Mouse (Mus musculus) embryo, embryonic 10 days (tissue): ENCODE results near the gene Snw1.

Experiments
- DNase-seq: peaks from one replicate; pipeline ENCODE4 v3.0.0-alpha.2; 2015; ENCODE audit warnings: low spot score

Gene Snw1

GRCm38 (mm10) chr12:87421708-87422507 is 50.2 kb downstream of the Snw1 start:
- no peak for DNase-seq

GRCm38 (mm10) chr12:87419974-87420485 is 52.0 kb downstream of the Snw1 start:
- no peak for DNase-seq

GRCm38 (mm10) chr12:87418921-87419320 is 53.2 kb downstream of the Snw1 start:
- peak; percentile 48 for DNase-seq

- peak; percentile 85 for DNase-seq
Observed at GRCm38 (mm10) chr12:87416690-87417089, 55.4 kb downstream of the Snw1 start.

GRCm38 (mm10) chr12:87415358-87415757 is 56.7 kb downstream of the Snw1 start:
- DNase-seq = no peak

DNA sequence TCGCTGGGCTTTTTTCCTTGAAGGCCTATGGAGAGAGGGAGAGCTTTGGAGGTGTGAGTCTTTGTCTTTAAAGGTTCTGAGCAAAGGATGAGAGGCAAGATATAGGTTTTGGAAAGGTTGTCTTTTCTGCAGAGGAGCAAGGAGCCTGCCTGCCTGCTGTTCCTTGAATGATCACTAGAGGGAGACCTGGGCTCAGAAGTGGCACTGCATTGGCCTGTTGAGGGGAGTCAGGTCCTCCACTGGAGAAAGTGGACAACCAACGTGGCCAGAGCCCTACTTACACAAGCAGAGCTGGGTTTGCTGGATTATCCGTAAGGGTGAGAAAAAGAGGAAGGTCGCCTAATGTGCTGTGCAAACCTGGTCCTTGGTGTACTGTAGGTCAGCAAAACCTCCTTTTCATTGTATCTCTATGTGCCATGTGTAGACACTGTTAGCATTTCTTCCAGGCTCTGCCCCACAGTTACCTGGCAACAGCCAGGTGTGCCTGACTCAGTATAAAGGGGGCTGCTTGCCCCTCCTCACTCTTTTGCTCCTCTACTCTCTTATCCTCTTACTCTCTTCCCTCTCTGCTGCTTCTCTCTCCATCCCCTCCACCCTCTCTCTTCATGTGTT is 58.8 kb downstream of the Snw1 start:
- peak; percentile 80 for DNase-seq

DNA sequence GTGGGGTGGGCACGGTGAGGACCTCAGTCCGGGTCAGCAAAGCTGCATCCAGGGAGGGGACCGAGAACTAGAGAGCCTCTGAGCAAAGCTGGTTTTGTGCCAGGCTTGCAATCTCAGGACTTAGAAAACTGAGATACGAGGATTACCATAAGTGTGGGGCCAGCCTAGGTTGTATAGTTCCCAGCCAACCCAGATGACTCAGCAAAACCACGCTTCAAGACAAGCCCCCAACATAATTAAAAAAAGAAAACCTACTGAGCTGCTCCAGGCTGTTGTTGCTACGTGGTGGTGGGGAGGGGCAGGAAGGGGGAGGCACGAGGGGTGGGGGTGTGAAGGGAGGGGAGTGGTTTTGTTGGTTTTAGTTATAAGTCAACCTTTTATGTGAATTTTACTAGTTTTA is 61.1 kb downstream of the Snw1 start:
- no peak for DNase-seq

DNA sequence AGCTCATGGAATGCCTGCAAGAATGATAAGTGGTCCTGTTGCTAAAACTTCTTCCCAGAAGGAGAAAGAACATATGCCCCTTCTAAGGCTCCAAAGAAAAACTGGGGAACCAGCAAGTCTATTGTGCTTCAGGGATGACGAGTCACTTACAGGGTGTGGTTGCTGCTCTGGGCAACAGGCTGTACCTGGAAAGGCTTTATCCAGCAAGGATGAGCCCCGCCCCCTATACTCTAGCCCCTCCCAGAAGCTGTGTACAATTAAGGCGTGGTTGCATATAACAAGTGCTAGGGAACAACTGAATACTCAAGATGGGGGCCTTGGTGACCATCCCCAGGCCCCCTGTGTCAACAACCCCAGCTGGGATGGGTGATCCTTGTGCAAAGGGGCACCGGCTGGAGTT is 63.0 kb downstream of the Snw1 start:
- no peak for DNase-seq

DNA sequence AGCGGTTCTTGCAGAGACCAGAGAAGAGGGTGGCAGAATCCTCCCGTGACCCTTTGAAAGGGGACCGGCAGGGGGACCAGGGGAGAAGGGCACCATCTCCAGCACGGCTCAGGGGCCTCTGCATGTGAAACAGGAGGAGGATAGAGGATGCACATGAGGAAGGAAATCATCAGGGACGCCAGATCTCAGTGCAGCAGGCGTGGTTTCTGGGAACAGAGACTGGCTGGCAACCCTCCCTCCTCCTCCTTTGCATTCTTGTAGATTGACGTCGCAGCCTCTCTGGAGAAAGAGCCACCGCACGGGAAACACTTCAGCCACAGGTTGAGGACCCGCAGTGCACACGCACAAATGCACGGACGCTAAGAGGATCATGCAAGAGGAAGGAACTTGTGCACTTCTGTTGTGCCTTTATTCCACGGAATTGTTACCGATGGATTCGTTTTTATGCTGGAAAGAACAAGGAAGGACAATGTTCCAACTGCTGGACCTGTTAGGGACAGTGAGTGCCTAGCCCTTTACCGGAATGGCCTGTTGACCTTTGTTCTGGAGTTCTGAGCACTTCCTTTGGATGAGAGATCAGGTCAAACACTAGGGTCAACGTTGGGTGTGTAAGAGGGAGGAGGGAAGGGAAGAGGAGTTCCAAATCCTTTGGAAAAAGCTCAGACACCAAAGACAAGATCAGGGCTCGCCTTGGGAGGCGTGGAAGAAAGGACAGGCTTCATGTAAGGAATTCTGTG is 64.0 kb downstream of the Snw1 start:
- DNase-seq = peak; percentile 69

GRCm38 (mm10) chr12:87405721-87406120 is 66.4 kb downstream of the Snw1 start:
- DNase-seq = no peak

DNA sequence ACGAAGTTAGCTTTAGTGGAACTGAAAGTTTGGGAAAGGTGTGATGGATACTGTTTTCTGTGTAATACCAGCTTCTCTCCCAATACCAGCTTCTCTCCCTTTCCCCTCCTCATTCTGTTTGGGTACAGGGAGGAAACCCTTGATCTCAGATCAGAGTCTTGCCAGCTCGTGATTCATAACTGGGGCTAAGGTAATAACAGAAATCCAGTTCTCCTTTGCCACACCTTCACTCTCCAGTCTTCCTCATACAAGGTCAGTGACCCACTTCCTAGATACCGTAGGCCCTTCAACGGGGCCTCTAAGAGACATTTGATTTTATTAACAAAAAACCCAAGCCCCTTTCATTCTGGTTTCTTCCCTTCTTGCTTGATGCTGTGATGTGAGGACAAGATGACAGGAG is 66.9 kb downstream of the Snw1 start:
- DNase-seq = no peak

- no peak for DNase-seq
Observed at GRCm38 (mm10) chr12:87401883-87402282, 70.2 kb downstream of the Snw1 start.

GRCm38 (mm10) chr12:87399119-87399819 is 72.8 kb downstream of the Snw1 start:
- no peak for DNase-seq
